Mouse (Mus musculus) E14TG2a.4 (cell line): ENCODE data around the gene Arid3b.

Source experiments
- CTCF ChIP-seq: conservative IDR thresholded peaks from 2 replicates; pipeline ENCODE4 v1.5.1; 2014; ENCODE audit warnings: low read length
- POU5F1 ChIP-seq: IDR thresholded peaks from 2 replicates; pipeline ENCODE4 v1.6.1; 2014; ENCODE audit warnings: low read length, borderline replicate concordance

GRCm38 (mm10) chr9:57769539-57770069, 67.0 kb downstream of the Arid3b start:
- TF ChIP-seq CTCF (no peak), POU5F1 (no peak)
